24 mouse cellular contexts compared by ENCODE assay signal in genomic region chrX:136143711-136144110, GRCm38 (mm10). TPM values are rescaled to one million over a fixed set of nuclear protein-coding genes. Genes with fewer than 3 reads are reported as not detected.
"Had no signal": no experiment of that assay in that cellular context is flagged by ENCODE, and none has a peak within 500 bp of the region (broad histone marks: within the 10 kb centered on the region; RNA-seq: fewer than 3 reads in every experiment).

No protein-coding gene starts in this region.

- H3K36me3 ChIP-seq: limb, embryonic 12.5 days; limb, embryonic 15.5 days had no signal

- H3K4me1 ChIP-seq: limb, embryonic 12.5 days; limb, embryonic 15.5 days had no signal

- H3K4me2 ChIP-seq: limb, embryonic 12.5 days; limb, embryonic 15.5 days; liver, embryonic 11.5 days; midbrain, embryonic 11.5 days had no signal

- H3K9me3 ChIP-seq: limb, embryonic 12.5 days; limb, embryonic 15.5 days had no signal

- H3K4me3 ChIP-seq: limb, embryonic 12.5 days; limb, embryonic 15.5 days had no signal

- H3K27ac ChIP-seq: limb, embryonic 12.5 days; limb, embryonic 15.5 days; liver, embryonic 14.5 days had no signal

- DNase-seq: kidney, postnatal 14 days; kidney, postnatal 4 days; left cerebral cortex, postnatal 4 days; liver, postnatal 0 days; midbrain, embryonic 14.5 days; thymus, adult 18-20 months; thymus, postnatal 36 days had no signal

- H3K9ac ChIP-seq: limb, embryonic 12.5 days; limb, embryonic 15.5 days; liver, embryonic 14.5 days; liver, postnatal 0 days; lung, embryonic 14.5 days had no signal

- ATAC-seq: liver, postnatal 0 days had no signal

RNA-seq across cellular contexts. Expression of gene Nxf3, which starts 58.7 kb away (rescaled TPM):
- total RNA-seq: layer of hippocampus, postnatal 14 days; left cerebral cortex, adult 8-10 months; left cerebral cortex, postnatal 14 days; megakaryocyte progenitor cell, adult 5-6 weeks; megakaryocyte-erythroid progenitor cell, adult 5-6 weeks had no signal
- polyA plus RNA-seq: kidney, embryonic 16.5 days; limb, embryonic 12.5 days; limb, embryonic 15.5 days; midbrain, embryonic 11.5 days; midbrain, embryonic 14.5 days; neural tube, embryonic 11.5 days; small intestine, adult 2 months; stomach, embryonic 16.5 days had no signal

RNA-seq across cellular contexts. Expression of gene Tceal5, which starts 60.0 kb away (rescaled TPM):
- total RNA-seq: megakaryocyte-erythroid progenitor cell, adult 5-6 weeks had no signal
- polyA plus RNA-seq: spleen, adult 2 months; testis, adult 2 months had no signal
